Mouse (Mus musculus) hindbrain, postnatal 0 days (tissue): ENCODE data around the gene Cggbp1. TPM values are rescaled to one million over a fixed set of nuclear protein-coding genes. Genes with fewer than 3 reads are reported as not detected.
"Not testable (repeated sequence)": the region's sequence is repeated elsewhere in the genome, so short reads cannot be mapped to it uniquely, and the experiment has no call there.

Experiments used
- ATAC-seq: fragments of 200-750 bp; cut with Nextera tagmentation; 2 replicates; pipeline ENCODE4 v1.8.0; 2017; ENCODE audit warnings: mild to moderate bottlenecking, moderate TSS enrichment, moderate library complexity
- DNase-seq: peaks from one replicate; pipeline ENCODE4 v3.0.0-alpha.2; 2015; ENCODE audit warnings: low spot score
- H3K27ac ChIP-seq: fragments of 300-500 bp; sonication (generic); 2 replicates; pipeline ENCODE4 v1.5.1; 2014; ENCODE audit warnings: mild to moderate bottlenecking
- H3K27me3 ChIP-seq: fragments of 300-500 bp; sonication (generic); 2 replicates; pipeline ENCODE4 v1.6.1; 2014; ENCODE audit warnings: low read length, mixed read lengths; ENCODE audit not compliant: insufficient read depth
- H3K36me3 ChIP-seq: fragments of 300-500 bp; sonication (generic); 2 replicates; pipeline ENCODE4 v1.6.1; 2014; ENCODE audit warnings: low read length, mixed read lengths; ENCODE audit not compliant: insufficient read depth
- H3K4me1 ChIP-seq: fragments of 300-500 bp; sonication (generic); 2 replicates; pipeline ENCODE4 v1.6.1; 2014; ENCODE audit warnings: antibody characterized with exemption, low read length, mixed read lengths; ENCODE audit not compliant: insufficient read depth
- H3K4me2 ChIP-seq: fragments of 300-500 bp; sonication (generic); 2 replicates; pipeline ENCODE4 v1.6.1; 2014; ENCODE audit warnings: low read depth, mild to moderate bottlenecking, low read length, moderate library complexity, mixed read lengths
- H3K4me3 ChIP-seq: fragments of 300-500 bp; sonication (generic); 2 replicates; pipeline ENCODE4 v1.5.1; 2014; ENCODE audit warnings: low read length
- H3K9ac ChIP-seq: fragments of 300-500 bp; sonication (generic); replicated peaks from 2 replicates; pipeline ENCODE4 v1.6.1; 2014; ENCODE audit warnings: mild to moderate bottlenecking, low read length, moderate library complexity, mixed read lengths
- H3K9me3 ChIP-seq: fragments of 300-500 bp; sonication (generic); 2 replicates; pipeline ENCODE4 v1.6.1; 2016; ENCODE audit warnings: low read length, mixed read lengths
- CTCF ChIP-seq: IDR thresholded peaks from 2 replicates; pipeline ENCODE4 v1.5.1; 2016; ENCODE audit warnings: antibody characterized with exemption, control low read depth, low read depth
- WGBS: fragments of 180-500 bp; shearing (Covaris S2); extraction: QIAGEN DNeasy Blood & Tissue Kit; methylation state at CpG from one replicate; pipeline ENCODE4 v1.1.7; 2014; 5-methylcytosine and 5-hydroxymethylcytosine counted together
- polyA plus RNA-seq: library from polyadenylated mRNA; unstranded; fragments of >200 nt; fragmentation: Nextera tagmentation; extraction: Ambion mirVana; gene quantifications from 2 replicates; pipeline ENCODE4 v1.2.1, GENCODE M21; 2015
- total RNA-seq: library from RNA; depleted of rRNA; stranded (reverse); fragments of >200 nt; gene quantifications from 2 replicates; pipeline ENCODE4 v1.2.3, GENCODE M21; 2014

Cggbp1 gene
- total and polyA plus RNA-seq, 2 experiments from 2014 or later: 47.1 to 53.0 TPM

GRCm38 (mm10) chr16:64851085-64851562, 672 bp upstream of the Cggbp1 start:
- Histone ChIP-seq H3K36me3 (peaks cover 9% of the 10 kb centered on the region), H3K27ac (peak overlapping the region; percentile 97), H3K9me3 (no peaks in the 10 kb centered on the region), H3K27me3 (no peaks in the 10 kb centered on the region), H3K9ac (peak overlapping the region; percentile 91), H3K4me2 (peak overlapping the region; percentile 98), H3K4me3 (peak overlapping the region; percentile 97), H3K4me1 (peaks cover 9% of the 10 kb centered on the region; the same call in 1 of the 2 replicates)
- no peak for TF ChIP-seq CTCF
- no peak for DNase-seq
- ATAC-seq: no peak
- WGBS: 1% methylated on average over 34 of the region's 45 CpGs

- H3K9ac ChIP-seq: peak overlapping the region; percentile 91
- peak overlapping the region; percentile 97 for H3K4me3 ChIP-seq
- no peaks in the 10 kb centered on the region for H3K9me3 ChIP-seq
- ATAC-seq: peak; percentile 2
- peaks cover 9% of the 10 kb centered on the region; the same call in 1 of the 2 replicates for H3K4me1 ChIP-seq
- TF ChIP-seq CTCF: no peak
- peak; percentile 49 for DNase-seq
- H3K4me2 ChIP-seq: peak overlapping the region; percentile 61
- WGBS: 7% methylated on average over 45 of the region's 53 CpGs
- peak overlapping the region; percentile 97 for H3K27ac ChIP-seq
- peaks cover 9% of the 10 kb centered on the region for H3K36me3 ChIP-seq
- no peaks in the 10 kb centered on the region for H3K27me3 ChIP-seq
Measured at GRCm38 (mm10) chr16:64852441-64852871, 660 bp downstream of the Cggbp1 start.

- Histone ChIP-seq H3K27ac (peak overlapping the region; percentile 97), H3K4me2 (peak overlapping the region; percentile 61), H3K27me3 (no peaks in the 10 kb centered on the region), H3K4me3 (peak overlapping the region; percentile 97), H3K36me3 (peaks cover 12% of the 10 kb centered on the region), H3K9me3 (no peaks in the 10 kb centered on the region), H3K9ac (peak overlapping the region; percentile 91), H3K4me1 (peaks cover 9% of the 10 kb centered on the region; the same call in 1 of the 2 replicates)
- no peak for TF ChIP-seq CTCF
- DNase-seq (no peak), ATAC-seq (no peak)
- WGBS: 6% methylated on average over 14 of the region's 14 CpGs
Measured at GRCm38 (mm10) chr16:64852891-64853290, 1.1 kb downstream of the Cggbp1 start.

DNA sequence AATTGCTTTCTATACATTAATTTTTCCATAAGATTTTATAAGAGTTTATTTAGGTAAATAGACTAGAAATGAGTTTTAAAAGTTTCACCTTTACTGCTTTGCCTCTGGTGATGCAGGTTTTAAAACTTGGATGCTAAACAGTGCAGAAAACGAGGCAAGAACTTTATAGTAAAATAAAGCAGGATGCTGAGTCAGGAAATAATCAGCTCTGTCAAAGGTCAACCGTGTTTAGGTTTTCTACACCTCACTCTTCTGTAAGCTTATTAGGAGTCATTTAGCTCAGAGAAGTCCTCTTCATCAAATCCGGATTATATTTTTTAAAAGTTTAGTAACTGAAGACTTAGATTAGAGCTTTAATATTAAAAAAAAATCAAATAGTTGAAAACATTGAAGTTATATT, 5.2 kb downstream of the Cggbp1 start:
- 0 out of 2 replicates have a peak, but pooled peaks cover 5% of the 10 kb centered on the region for H3K4me1 ChIP-seq
- no peaks in the 10 kb centered on the region for H3K27me3 ChIP-seq
- ATAC-seq (no peak), DNase-seq (no peak)
- peaks cover 13% of the 10 kb centered on the region for H3K36me3 ChIP-seq
- 90% methylated on average over 3 of the region's 3 CpGs for WGBS
- no peak overlapping the region for H3K4me2 ChIP-seq
- no peak for TF ChIP-seq CTCF
- no peak overlapping the region for H3K27ac ChIP-seq
- no peak overlapping the region for H3K9ac ChIP-seq
- no peak overlapping the region for H3K4me3 ChIP-seq
- H3K9me3 ChIP-seq: no peaks in the 10 kb centered on the region

DNA sequence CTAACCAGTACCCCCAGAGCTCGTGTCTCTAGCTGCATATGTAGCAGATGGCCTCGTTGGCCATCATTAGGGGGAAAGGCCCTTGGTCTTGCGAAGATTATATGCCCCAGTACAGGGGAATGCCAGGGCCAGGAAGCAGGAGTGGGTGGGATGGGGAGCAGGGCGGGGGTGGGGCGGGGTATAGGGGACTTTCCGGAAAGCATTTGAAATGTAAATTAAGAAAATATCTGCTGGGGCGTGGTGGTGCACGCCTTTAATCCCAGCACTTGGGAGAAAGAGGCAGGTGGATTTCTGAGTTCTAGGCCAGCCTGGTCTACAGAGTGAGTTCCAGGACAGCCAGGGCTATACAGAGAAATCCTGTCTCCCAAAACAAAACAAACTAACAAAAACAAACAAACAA, 14.0 kb downstream of the Cggbp1 start:
- H3K27ac ChIP-seq, ATAC-seq, DNase-seq, H3K36me3 ChIP-seq, H3K9ac ChIP-seq, H3K4me2 ChIP-seq, H3K27me3 ChIP-seq, H3K4me3 ChIP-seq, H3K9me3 ChIP-seq, H3K4me1 ChIP-seq: not testable (repeated sequence)
- 84% methylated on average over 8 of the region's 8 CpGs for WGBS

DNA sequence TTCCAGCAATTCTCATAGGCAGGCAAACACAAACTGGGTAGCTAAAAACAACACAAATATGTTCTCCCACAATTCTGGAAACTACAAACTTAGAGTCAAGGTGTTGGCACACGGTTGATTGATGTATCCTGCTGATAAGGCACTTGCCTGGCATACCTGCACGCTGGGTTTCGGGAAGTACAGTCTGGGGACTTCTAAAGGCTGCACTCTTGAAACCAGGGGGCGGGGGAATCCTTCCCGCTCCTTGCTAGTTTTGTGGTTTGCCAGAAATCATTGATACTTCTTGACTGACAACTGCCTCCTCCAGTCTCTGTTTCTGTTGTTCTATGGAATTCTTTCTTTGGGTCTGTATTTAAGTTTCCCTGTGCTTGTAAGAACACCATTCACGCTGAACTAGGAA, 16.8 kb downstream of the Cggbp1 start:
- Histone ChIP-seq H3K9ac (no peak overlapping the region), H3K4me1 (no peaks in the 10 kb centered on the region), H3K4me2 (no peak overlapping the region), H3K36me3 (no peaks in the 10 kb centered on the region), H3K27me3 (no peaks in the 10 kb centered on the region), H3K9me3 (no peaks in the 10 kb centered on the region), H3K27ac (no peak overlapping the region), H3K4me3 (no peak overlapping the region)
- WGBS: 73% methylated on average over 6 of the region's 6 CpGs
- ATAC-seq (no peak), DNase-seq (no peak)
- TF ChIP-seq CTCF: no peak

DNA sequence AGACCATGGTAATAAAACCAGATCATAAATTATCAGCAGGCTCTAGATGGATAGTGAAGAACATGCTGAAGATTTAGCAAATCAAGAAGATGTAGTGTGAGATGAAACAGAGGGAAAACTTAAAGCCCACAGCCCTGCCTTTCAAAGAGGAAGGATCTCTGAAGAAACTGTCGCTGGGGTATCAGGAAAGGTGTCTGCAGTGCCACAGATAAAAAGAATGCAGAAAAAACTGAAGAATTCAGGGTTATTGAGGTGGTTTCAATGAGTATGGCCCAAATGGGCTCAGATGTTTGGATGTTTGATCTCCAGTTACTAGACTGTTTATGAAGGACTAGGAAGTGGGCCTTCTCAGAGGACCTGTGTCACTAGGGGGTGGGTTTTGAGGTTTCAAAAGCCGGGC, 17.8 kb downstream of the Cggbp1 start:
- Histone ChIP-seq H3K4me2 (no peak overlapping the region), H3K27me3 (no peaks in the 10 kb centered on the region), H3K4me1 (no peaks in the 10 kb centered on the region), H3K36me3 (no peaks in the 10 kb centered on the region), H3K9ac (no peak overlapping the region), H3K27ac (no peak overlapping the region), H3K9me3 (no peaks in the 10 kb centered on the region), H3K4me3 (no peak overlapping the region)
- ATAC-seq (no peak), DNase-seq (no peak)
- WGBS: 77% methylated on average over 2 of the region's 2 CpGs
- no peak for TF ChIP-seq CTCF
